Mouse (Mus musculus): ENCODE results near the gene Podxl2. TPM values are rescaled to one million over a fixed set of nuclear protein-coding genes. Genes with fewer than 3 reads are reported as not detected.

The Podxl2 gene
- total RNA-seq, 1 experiment = 5.0 TPM

- Histone ChIP-seq H3K27ac (ENCODE audit: insufficient read depth, low read depth, low read length, poor library complexity, severe bottlenecking) (no peak overlapping the region), H3K9me3 (ENCODE audit: control insufficient read depth, insufficient read depth, low read depth, low read length) (no peaks in the 10 kb centered on the region), H3K4me3 (ENCODE audit: insufficient read depth in 1 of 2, low read depth in 1 of 2, low read length in 2 of 2, poor library complexity in 1 of 2, severe bottlenecking in 1 of 2) (no peak overlapping the region), H3K9ac (ENCODE audit: insufficient read depth, low read depth, low read length, poor library complexity, severe bottlenecking) (no peak overlapping the region), H3K4me1 (ENCODE audit: control insufficient read depth in 2 of 2, insufficient read depth in 2 of 2, low read length in 2 of 2, poor library complexity in 1 of 2) (no peaks in the 10 kb centered on the region), H3K36me3 (ENCODE audit: control insufficient read depth, insufficient read depth, low read length, poor library complexity, severe bottlenecking) (no peaks in the 10 kb centered on the region)
- no peak for TF ChIP-seq ZC3H11A (IDR thresholded peaks at IDR 0.05; ENCODE audit: borderline replicate concordance, low read depth, low read length)
- no peak for TF ChIP-seq ZNF384 (IDR thresholded peaks at IDR 0.05; ENCODE audit: low read depth, low read length)
- TF ChIP-seq MAFK (IDR thresholded peaks at IDR 0.05; ENCODE audit: insufficient read depth, low read depth, low read length) = no peak
- no peak for TF ChIP-seq CHD2 (IDR thresholded peaks at IDR 0.05; ENCODE audit: low read depth, low read length)
- TF ChIP-seq HCFC1 (IDR thresholded peaks at IDR 0.05; ENCODE audit: borderline replicate concordance, insufficient read depth, low read length) = no peak
- in situ Hi-C loops (cut with MboI; ENCODE audit: low sequenced_read_pairs in 2 of 2, unreplicated experiment in 2 of 2) = no loop called here
- no peak for DNase-seq (ENCODE audit: low read depth, low spot score)
These were observed 54.0 kb downstream of the Podxl2 start for GRCm38 (mm10) chr6:88820853-88821252.

DNA sequence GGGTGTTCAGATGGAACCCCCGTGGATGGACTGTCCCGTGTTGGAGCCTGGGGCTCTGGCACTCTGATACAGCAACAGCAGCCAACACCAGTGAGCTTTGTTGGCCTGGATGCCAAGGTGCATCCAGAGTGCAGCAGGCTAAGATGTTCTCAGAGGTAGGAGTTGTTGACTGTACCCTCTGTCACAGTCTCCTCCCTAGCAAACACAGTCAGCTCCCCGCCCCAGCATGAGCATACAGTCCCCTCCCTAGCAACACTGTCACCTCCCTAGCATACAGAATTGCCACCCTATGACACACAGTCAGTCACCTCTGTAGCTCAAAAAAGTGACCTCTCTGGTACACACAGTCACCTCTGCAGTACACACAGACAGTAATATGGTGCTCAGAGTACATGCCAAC is 57.9 kb downstream of the Podxl2 start:
- no peaks in the 10 kb centered on the region for H3K36me3 ChIP-seq (ENCODE audit: control insufficient read depth, insufficient read depth, low read length, poor library complexity, severe bottlenecking)
- H3K9me3 ChIP-seq (ENCODE audit: control insufficient read depth, insufficient read depth, low read depth, low read length) = no peaks in the 10 kb centered on the region
- no peak overlapping the region for H3K9ac ChIP-seq (ENCODE audit: insufficient read depth, low read depth, low read length, poor library complexity, severe bottlenecking)
- DNase-seq (ENCODE audit: low read depth, low spot score) = no peak
- no peak overlapping the region for H3K27ac ChIP-seq (ENCODE audit: insufficient read depth, low read depth, low read length, poor library complexity, severe bottlenecking)
- no peak overlapping the region for H3K4me3 ChIP-seq (ENCODE audit: insufficient read depth in 1 of 2, low read depth in 1 of 2, low read length in 2 of 2, poor library complexity in 1 of 2, severe bottlenecking in 1 of 2)
- no peaks in the 10 kb centered on the region for H3K4me1 ChIP-seq (ENCODE audit: control insufficient read depth in 2 of 2, insufficient read depth in 2 of 2, low read length in 2 of 2, poor library complexity in 1 of 2)
- TF ChIP-seq CHD2 (IDR thresholded peaks at IDR 0.05; ENCODE audit: low read depth, low read length) (no peak), ZC3H11A (IDR thresholded peaks at IDR 0.05; ENCODE audit: borderline replicate concordance, low read depth, low read length) (no peak), ZNF384 (IDR thresholded peaks at IDR 0.05; ENCODE audit: low read depth, low read length) (no peak), MAFK (IDR thresholded peaks at IDR 0.05; ENCODE audit: insufficient read depth, low read depth, low read length) (no peak), HCFC1 (IDR thresholded peaks at IDR 0.05; ENCODE audit: borderline replicate concordance, insufficient read depth, low read length) (no peak)
- in situ Hi-C loops (cut with MboI; ENCODE audit: low sequenced_read_pairs in 2 of 2, unreplicated experiment in 2 of 2) = no loop called here

- TF ChIP-seq MAFK (IDR thresholded peaks at IDR 0.05; ENCODE audit: insufficient read depth, low read depth, low read length) = no peak
- Histone ChIP-seq H3K27ac (ENCODE audit: insufficient read depth, low read depth, low read length, poor library complexity, severe bottlenecking) (no peak overlapping the region), H3K36me3 (ENCODE audit: control insufficient read depth, insufficient read depth, low read length, poor library complexity, severe bottlenecking) (no peaks in the 10 kb centered on the region), H3K9ac (ENCODE audit: insufficient read depth, low read depth, low read length, poor library complexity, severe bottlenecking) (no peak overlapping the region), H3K9me3 (ENCODE audit: control insufficient read depth, insufficient read depth, low read depth, low read length) (no peaks in the 10 kb centered on the region), H3K4me1 (ENCODE audit: control insufficient read depth in 2 of 2, insufficient read depth in 2 of 2, low read length in 2 of 2, poor library complexity in 1 of 2) (no peaks in the 10 kb centered on the region), H3K4me3 (ENCODE audit: insufficient read depth in 1 of 2, low read depth in 1 of 2, low read length in 2 of 2, poor library complexity in 1 of 2, severe bottlenecking in 1 of 2) (no peak overlapping the region)
- in situ Hi-C loops (cut with MboI; ENCODE audit: low sequenced_read_pairs in 2 of 2, unreplicated experiment in 2 of 2) = no loop called here
- no peak for DNase-seq (ENCODE audit: low read depth, low spot score)
These were observed 59.4 kb downstream of the Podxl2 start for GRCm38 (mm10) chr6:88815489-88815888.

GRCm38 (mm10) chr6:88815036-88815435 is 59.8 kb downstream of the Podxl2 start:
- Histone ChIP-seq H3K4me1 (ENCODE audit: control insufficient read depth in 2 of 2, insufficient read depth in 2 of 2, low read length in 2 of 2, poor library complexity in 1 of 2) (no peaks in the 10 kb centered on the region), H3K9me3 (ENCODE audit: control insufficient read depth, insufficient read depth, low read depth, low read length) (no peaks in the 10 kb centered on the region), H3K27ac (ENCODE audit: insufficient read depth, low read depth, low read length, poor library complexity, severe bottlenecking) (no peak overlapping the region), H3K4me3 (ENCODE audit: insufficient read depth in 1 of 2, low read depth in 1 of 2, low read length in 2 of 2, poor library complexity in 1 of 2, severe bottlenecking in 1 of 2) (no peak overlapping the region), H3K36me3 (ENCODE audit: control insufficient read depth, insufficient read depth, low read length, poor library complexity, severe bottlenecking) (no peaks in the 10 kb centered on the region), H3K9ac (ENCODE audit: insufficient read depth, low read depth, low read length, poor library complexity, severe bottlenecking) (no peak overlapping the region)
- in situ Hi-C loops (cut with MboI; ENCODE audit: low sequenced_read_pairs in 2 of 2, unreplicated experiment in 2 of 2) = no loop called here
- no peak for DNase-seq (ENCODE audit: low read depth, low spot score)
- TF ChIP-seq CHD2 (IDR thresholded peaks at IDR 0.05; ENCODE audit: low read depth, low read length) (no peak), HCFC1 (IDR thresholded peaks at IDR 0.05; ENCODE audit: borderline replicate concordance, insufficient read depth, low read length) (no peak), ZC3H11A (IDR thresholded peaks at IDR 0.05; ENCODE audit: borderline replicate concordance, low read depth, low read length) (no peak), ZNF384 (IDR thresholded peaks at IDR 0.05; ENCODE audit: low read depth, low read length) (no peak), MAFK (IDR thresholded peaks at IDR 0.05; ENCODE audit: insufficient read depth, low read depth, low read length) (no peak)

DNA sequence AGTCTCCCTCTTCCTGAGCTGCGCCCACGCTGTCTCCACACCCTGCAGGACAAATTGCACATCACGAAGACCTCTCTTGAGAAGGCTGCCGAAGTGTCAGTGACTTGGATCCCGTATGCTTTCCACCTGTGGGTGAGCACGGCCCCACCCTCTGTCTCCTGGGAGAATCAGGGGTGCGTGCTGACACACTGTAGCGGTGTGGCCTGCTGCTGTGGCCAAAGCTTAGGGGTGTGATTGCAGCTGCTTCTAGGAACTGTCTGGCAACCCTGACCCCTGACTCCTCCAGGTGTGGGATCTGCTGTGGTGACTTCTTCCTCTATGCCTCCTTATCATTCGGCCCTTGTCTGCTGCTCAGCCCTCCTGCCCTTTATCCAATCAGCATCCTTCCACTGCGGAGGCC is 61.0 kb downstream of the Podxl2 start:
- Histone ChIP-seq H3K27ac (ENCODE audit: insufficient read depth, low read depth, low read length, poor library complexity, severe bottlenecking) (no peak overlapping the region), H3K4me3 (ENCODE audit: insufficient read depth in 1 of 2, low read depth in 1 of 2, low read length in 2 of 2, poor library complexity in 1 of 2, severe bottlenecking in 1 of 2) (no peak overlapping the region), H3K36me3 (ENCODE audit: control insufficient read depth, insufficient read depth, low read length, poor library complexity, severe bottlenecking) (no peaks in the 10 kb centered on the region), H3K9me3 (ENCODE audit: control insufficient read depth, insufficient read depth, low read depth, low read length) (no peaks in the 10 kb centered on the region), H3K9ac (ENCODE audit: insufficient read depth, low read depth, low read length, poor library complexity, severe bottlenecking) (no peak overlapping the region), H3K4me1 (ENCODE audit: control insufficient read depth in 2 of 2, insufficient read depth in 2 of 2, low read length in 2 of 2, poor library complexity in 1 of 2) (no peaks in the 10 kb centered on the region)
- TF ChIP-seq CHD2 (IDR thresholded peaks at IDR 0.05; ENCODE audit: low read depth, low read length) (no peak), ZNF384 (IDR thresholded peaks at IDR 0.05; ENCODE audit: low read depth, low read length) (no peak), HCFC1 (IDR thresholded peaks at IDR 0.05; ENCODE audit: borderline replicate concordance, insufficient read depth, low read length) (no peak), MAFK (IDR thresholded peaks at IDR 0.05; ENCODE audit: insufficient read depth, low read depth, low read length) (no peak), ZC3H11A (IDR thresholded peaks at IDR 0.05; ENCODE audit: borderline replicate concordance, low read depth, low read length) (no peak)
- no peak for DNase-seq (ENCODE audit: low read depth, low spot score)
- in situ Hi-C loops (cut with MboI; ENCODE audit: low sequenced_read_pairs in 2 of 2, unreplicated experiment in 2 of 2) = no loop called here

Measured in ES-E14 (cell line).